Mouse (Mus musculus) ES-Bruce4 (cell line): ENCODE measurements around the gene Parp14.

ENCODE experiments used
- CTCF ChIP-seq: IDR thresholded peaks from one replicate; pipeline ENCODE4 v1.8.1; 2011; ENCODE audit warnings: low read depth, low read length
- EP300 ChIP-seq: IDR thresholded peaks from 2 replicates; pipeline ENCODE4 v1.6.1; 2011; ENCODE audit warnings: low read depth, low read length; ENCODE audit not compliant: insufficient read depth
- POLR2A ChIP-seq: IDR thresholded peaks from one replicate; pipeline ENCODE4 v1.8.1; 2011; ENCODE audit warnings: low read length; ENCODE audit not compliant: insufficient read depth

GRCm38 (mm10) chr16:35914301-35914700 is 43.0 kb upstream of the Parp14 start:
- TF ChIP-seq CTCF (no peak), EP300 (no peak), POLR2A (no peak)
